Mouse (Mus musculus) megakaryocyte, embryonic 14.5 days (primary cell): ENCODE measurements around the gene 1110002E22Rik.

Experiments
- FLI1 ChIP-seq: IDR thresholded peaks from 2 replicates; pipeline ENCODE4 v1.6.1; 2012; ENCODE audit warnings: low read length, inconsistent platforms, mixed read lengths
- GATA1 ChIP-seq: IDR thresholded peaks from 3 replicates; pipeline ENCODE4 v1.6.1; 2012; ENCODE audit warnings: mixed read lengths, low read length, inconsistent platforms, borderline replicate concordance

DNA sequence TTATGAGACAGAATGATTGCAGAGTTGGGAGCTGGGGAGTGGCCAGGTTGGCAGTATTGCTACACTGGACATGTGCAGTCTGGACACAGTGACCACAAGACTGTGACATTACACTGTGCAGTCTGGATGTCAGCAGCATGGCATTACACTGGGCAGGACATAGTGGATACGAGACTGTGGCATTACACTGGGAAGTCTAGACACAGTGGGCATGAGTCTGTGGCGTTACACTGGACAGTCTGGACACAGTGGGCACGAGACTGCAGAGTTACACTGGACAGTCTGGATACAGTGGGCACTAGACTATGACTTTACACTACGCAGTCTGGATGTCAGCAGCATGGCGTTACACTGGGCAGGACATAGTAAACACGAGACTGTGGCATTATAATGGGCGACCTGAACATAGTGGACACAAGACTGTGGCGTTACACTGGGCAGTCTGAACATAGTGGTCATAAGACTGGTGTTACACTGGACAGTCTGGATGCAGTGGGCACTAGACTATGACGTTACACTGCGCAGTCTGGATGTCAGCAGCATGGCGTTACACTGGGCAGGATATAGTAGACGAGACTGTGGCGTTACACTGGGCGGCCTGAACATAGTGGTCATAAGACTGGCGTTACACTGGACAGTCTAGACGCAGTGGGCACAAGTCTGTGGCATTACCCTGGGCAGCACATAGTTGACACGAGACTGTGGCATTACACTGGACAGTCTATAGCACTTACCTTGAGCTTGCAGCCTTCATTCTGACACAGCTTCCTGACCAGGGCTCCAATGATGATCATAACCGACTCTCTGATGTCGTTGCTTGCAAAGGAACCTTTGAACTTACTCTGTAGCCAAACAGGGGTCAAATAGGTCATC lies 46.3 kb downstream of the 1110002E22Rik start:
- TF ChIP-seq FLI1 (no peak), GATA1 (no peak)
